Mouse (Mus musculus): ENCODE measurements around the gene Grasp. TPM values are rescaled to one million over a fixed set of nuclear protein-coding genes. Genes with fewer than 3 reads are reported as not detected.
A peak's percentile ranks its signal among the peaks of the same experiment; 100 is the strongest.

The Grasp gene
- total RNA-seq, 4 experiments from 2014 or later: 56.3 to 63.9 (median 62.1) TPM

- DNase-seq (ENCODE audit: low spot score in 2 of 2): no peak
These were observed 24.2 kb downstream of the Grasp start for GRCm38 (mm10) chr15:101248029-101248710.

GRCm38 (mm10) chr15:101250220-101250800 lies 26.3 kb downstream of the Grasp start:
- DNase-seq (ENCODE audit: low spot score in 2 of 2): no peak

- no peak for DNase-seq (ENCODE audit: low spot score in 2 of 2)
These were observed 27.9 kb downstream of the Grasp start for GRCm38 (mm10) chr15:101251930-101252329.

- no peak for DNase-seq (ENCODE audit: low spot score in 2 of 2)
These were observed 28.6 kb downstream of the Grasp start for GRCm38 (mm10) chr15:101252614-101253013.

GRCm38 (mm10) chr15:101253563-101253885 lies 29.5 kb downstream of the Grasp start:
- no peak for DNase-seq (ENCODE audit: low spot score in 2 of 2)

- peak in 1 of 2 experiments; percentile 82 for DNase-seq (ENCODE audit: low spot score in 2 of 2)
These were observed 30.2 kb downstream of the Grasp start, which contains the start of gene Nr4a1 for GRCm38 (mm10) chr15:101253886-101254795. Nr4a1 (plus strand) TSS chr15:101254269.

- DNase-seq (ENCODE audit: low spot score in 2 of 2): no peak
These were observed 32.0 kb downstream of the Grasp start for GRCm38 (mm10) chr15:101255842-101256462.

GRCm38 (mm10) chr15:101256463-101257206 lies 32.6 kb downstream of the Grasp start:
- peak in 1 of 2 experiments; percentile 16 for DNase-seq (ENCODE audit: low spot score in 2 of 2)

GRCm38 (mm10) chr15:101258420-101258819 lies 34.4 kb downstream of the Grasp start:
- DNase-seq (ENCODE audit: low spot score in 2 of 2): peak in 1 of 2 experiments; percentile 40

DNA sequence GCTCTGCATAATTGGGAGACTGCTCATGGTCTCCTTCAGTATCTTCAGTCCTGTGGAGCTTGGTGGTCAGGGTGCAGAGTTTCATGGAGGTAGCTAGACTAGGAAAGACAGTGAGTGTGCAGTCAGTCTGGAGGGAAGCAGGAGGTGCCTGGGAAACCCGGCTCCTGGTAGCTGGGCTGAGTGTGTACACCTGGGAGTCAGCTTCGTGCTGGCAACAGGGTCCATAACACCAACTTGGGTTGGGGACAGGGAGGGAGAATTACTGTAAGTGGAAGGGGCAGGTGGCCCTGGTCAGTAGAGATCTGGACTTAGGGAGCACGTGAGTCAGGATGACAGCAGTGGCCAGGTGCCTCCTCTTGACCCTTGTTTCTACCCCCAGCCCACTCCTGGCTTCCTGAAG lies 35.9 kb downstream of the Grasp start:
- no peak for DNase-seq (ENCODE audit: low spot score in 2 of 2)

DNA sequence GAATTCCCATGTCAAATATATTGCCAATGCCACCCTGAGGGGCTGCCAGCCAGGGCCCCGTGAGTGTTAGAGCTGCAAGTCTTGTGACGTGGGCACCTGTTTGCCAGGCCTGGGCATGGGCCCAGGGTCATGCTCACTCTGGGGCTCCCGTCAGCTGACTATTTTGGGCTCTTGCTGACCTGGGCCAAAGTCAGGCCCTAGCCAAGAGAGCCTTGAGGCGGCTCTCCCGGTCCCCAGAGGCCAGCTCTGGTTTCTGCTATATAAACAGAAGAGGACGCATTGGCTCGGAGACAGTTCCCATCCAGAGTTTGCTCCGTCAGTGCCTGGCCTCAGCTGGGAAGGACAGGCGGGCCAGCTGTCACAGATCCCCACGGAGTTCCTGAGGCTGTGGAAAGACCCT lies 36.4 kb downstream of the Grasp start:
- DNase-seq (ENCODE audit: low spot score in 2 of 2): no peak

DNA sequence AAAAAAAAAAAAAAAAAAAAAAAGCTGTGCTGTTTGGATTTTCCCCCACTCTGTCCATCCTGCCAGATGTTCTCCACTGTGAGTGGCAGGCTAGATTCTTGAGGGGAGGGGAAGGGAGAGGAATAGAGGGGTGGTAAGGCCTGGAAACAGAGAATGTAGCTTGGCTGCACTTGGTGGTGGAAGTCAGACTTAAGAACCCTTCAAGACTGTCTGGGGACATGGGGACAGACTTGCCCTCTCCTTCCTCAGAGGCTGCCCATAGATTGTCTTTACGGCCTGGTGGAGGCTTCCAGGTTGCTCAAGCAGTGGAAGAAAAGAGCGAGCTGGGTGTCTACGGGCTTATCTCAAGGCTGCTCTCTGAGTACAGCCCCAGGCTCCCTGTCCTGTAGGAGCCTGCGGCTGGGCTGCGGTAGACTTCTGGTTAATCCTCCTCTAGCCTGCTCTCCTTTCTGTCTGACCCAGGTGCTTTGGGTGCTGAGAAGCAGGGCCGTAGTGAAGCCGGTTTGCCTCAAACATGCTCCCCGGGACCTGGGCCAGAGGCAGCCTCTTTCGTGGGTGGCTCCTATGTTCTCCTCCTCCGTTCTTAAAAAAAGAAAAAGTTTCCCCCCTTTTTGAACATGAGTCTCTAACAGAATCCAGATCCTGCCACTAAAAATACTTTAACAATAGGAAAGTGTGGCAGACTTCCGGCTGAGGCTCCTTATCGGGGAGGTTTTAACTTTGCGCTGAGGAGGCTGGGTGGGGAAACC lies 37.1 kb downstream of the Grasp start:
- DNase-seq (ENCODE audit: low spot score in 2 of 2): no peak

DNA sequence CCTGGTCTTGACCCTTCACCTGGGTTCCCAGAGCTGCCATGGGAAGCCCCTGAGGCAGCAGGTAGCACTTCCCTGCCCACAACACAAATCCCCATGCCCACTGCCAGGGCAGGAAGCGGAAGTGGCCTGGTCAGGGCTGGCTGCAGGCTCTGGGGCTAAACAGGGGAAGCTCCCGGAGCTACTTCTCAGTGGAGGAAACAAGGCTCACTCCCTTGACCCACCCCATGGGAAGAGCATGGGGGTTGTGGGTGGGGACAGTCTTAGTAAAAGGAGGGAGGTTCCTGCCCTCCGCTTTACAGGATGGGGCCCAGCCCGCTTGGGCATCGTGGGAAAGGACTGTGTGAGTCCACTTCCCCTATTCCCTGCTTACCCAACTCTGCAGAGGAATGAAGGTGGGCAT lies 38.5 kb downstream of the Grasp start:
- DNase-seq (ENCODE audit: low spot score in 2 of 2): no peak

DNA sequence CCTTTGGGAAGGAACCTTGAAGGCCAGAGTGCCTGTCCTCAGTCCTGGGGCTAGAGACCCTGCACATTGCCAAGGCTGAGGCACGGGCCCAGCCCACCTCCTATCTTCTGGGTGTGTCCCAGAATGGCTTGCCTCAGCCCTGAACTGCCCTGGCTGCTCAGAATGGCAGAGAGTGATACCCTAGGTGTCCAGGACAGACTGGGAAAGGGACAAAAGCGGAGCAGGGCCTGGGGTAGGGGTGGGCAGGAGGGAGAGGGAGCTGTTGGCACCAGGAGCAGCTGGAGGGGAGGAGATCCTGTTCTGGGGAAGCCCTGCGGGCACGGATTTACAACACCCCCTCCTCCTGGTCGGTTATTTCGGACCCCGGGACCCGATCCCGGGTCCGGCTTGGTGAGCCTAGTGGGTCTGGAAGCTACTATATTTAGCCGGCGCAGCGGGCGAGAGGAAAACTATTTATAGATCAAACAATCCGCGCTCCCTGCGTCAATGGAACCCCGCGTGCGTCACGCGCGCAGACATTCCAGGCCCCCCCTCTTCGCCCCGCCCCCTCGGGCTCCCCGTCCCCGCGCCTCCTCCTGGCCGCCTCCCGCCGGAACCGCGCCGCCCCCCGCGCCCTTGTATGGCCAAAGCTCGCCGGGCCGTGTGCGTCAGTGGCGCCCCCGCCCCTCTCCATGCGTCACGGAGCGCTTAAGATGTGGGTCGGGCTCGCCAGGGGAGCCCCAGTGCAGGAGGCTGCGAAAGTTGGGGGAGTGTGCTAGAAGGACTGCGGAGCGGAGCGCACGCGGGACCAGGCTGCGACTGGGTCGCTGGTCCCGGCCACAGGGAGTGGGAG lies 42.4 kb downstream of the Grasp start:
- DNase-seq (ENCODE audit: low spot score in 2 of 2): peak; percentile 85 to 94

DNA sequence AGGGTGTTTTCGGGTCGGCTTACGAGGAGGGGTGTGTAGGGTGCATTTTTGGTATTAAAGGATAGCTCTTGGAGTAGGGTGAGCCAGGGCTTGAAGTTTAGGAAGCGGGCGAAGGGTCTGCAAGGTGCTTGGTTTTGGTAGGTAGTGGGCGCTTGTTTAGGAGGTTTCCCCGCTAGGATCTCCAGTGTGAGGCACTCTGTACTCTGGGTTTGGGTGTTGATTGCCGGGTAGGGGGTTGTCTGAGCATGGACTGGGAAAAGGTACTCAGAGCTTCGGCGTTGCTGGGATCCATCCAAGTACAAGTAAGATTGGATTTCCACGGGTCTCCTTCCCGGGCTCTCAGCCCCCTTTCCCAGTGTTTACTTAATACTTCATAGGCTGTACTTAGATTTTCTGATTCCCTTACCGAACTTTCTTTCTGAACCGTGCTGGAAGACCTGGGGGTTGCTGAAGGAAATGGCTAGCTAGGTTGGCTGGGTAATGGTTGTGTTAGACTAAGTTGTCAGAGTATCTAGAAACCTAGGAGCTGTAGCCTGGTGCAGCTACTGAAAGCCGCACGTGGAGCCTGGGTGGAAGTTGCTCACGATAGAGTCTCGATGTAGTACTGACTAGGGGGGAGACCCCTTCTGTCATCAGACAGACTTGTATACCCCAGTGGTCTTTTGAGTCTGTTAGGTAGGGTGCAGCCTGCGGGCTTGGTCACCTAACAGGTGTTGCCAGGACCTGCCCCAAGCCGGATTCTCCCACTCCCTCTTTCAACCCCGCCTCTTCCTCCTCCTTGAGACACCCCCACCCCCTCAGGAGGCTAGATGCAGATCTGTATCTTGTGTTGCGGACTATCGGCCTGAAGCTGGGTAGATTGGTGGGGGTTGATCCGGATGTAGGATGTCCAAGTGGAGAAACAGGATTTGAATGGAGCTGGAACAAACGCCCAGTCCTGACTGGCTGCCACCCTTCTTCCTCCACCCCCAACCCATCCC lies 43.4 kb downstream of the Grasp start:
- no peak for DNase-seq (ENCODE audit: low spot score in 2 of 2)

DNA sequence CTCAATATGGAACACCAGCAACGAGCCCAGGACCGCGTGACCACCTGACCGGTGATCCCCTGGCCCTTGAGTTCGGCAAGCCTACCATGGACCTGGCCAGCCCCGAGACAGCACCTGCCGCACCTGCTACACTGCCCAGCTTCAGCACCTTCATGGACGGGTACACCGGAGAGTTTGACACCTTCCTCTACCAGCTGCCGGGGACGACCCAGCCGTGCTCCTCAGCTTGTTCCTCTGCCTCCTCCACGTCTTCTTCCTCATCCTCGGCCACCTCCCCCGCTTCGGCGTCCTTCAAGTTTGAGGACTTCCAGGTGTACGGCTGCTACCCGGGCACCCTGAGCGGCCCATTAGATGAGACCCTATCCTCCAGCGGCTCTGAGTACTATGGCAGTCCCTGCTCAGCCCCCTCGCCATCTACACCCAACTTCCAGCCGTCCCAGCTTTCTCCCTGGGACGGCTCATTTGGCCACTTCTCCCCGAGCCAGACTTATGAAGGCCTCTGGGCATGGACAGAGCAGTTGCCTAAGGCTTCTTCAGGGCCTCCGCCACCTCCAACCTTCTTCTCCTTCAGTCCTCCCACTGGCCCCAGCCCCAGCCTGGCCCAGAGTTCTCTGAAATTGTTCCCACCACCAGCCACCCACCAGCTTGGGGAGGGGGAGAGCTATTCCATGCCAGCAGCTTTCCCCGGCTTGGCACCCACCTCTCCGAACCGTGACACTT lies 46.3 kb downstream of the Grasp start:
- no peak for DNase-seq (ENCODE audit: low spot score in 2 of 2)

GRCm38 (mm10) chr15:101271107-101271506 lies 47.1 kb downstream of the Grasp start:
- DNase-seq (ENCODE audit: low spot score in 2 of 2): no peak

GRCm38 (mm10) chr15:101271513-101271912 lies 47.5 kb downstream of the Grasp start:
- DNase-seq (ENCODE audit: low spot score in 2 of 2): no peak
